Mouse (Mus musculus): Measurements from ENCODE around the gene Lrp1. TPM values are rescaled to one million over a fixed set of nuclear protein-coding genes. Genes with fewer than 3 reads are reported as not detected.
A peak's percentile ranks its signal among the peaks of the same experiment; 100 is the strongest.

Lrp1 gene
- polyA plus RNA-seq, 2 experiments: 146 to 261 TPM

- 3% methylated on average over 22 of the region's 23 CpGs for WGBS
- no peak overlapping the region for H3K27ac ChIP-seq (replicated peaks; ENCODE audit: low read depth, low read length)
- H3K9ac ChIP-seq (ENCODE audit: low read depth, low read length, severe bottlenecking): no peak overlapping the region
- peaks cover 39% of the 10 kb centered on the region for H3K4me1 ChIP-seq (ENCODE audit: control insufficient read depth, insufficient read depth, low read length)
- H3K36me3 ChIP-seq (ENCODE audit: control insufficient read depth, insufficient read depth, low read length): peaks cover 5% of the 10 kb centered on the region; the same call in 1 of the 2 replicates
- DNase-seq (ENCODE audit: low spot score) (no peak), ATAC-seq (ENCODE audit: low FRiP score, low read depth) (no peak)
- peaks cover 57% of the 10 kb centered on the region for H3K27me3 ChIP-seq (ENCODE audit: control insufficient read depth, insufficient read depth, low read length)
- peak overlapping the region; percentile 2; the same call in 1 of the 2 replicates for H3K4me2 ChIP-seq (replicated peaks; ENCODE audit: low read depth, low read length, severe bottlenecking)
- TF ChIP-seq POLR2A (IDR thresholded peaks at IDR 0.05; ENCODE audit: borderline replicate concordance, extremely low read depth, insufficient read depth, insufficient read length): no peak
- H3K9me3 ChIP-seq (ENCODE audit: control insufficient read depth, low read length): no peaks in the 10 kb centered on the region
- H3K4me3 ChIP-seq (replicated peaks; ENCODE audit: low read length): peak overlapping the region; percentile 4; the same call in 1 of the 2 replicates
Measured at GRCm38 (mm10) chr10:127524646-127525255, 96.2 kb downstream of the Lrp1 start.

- H3K9ac ChIP-seq (ENCODE audit: low read depth, low read length, severe bottlenecking): peak within 1 kb of the TSS; percentile 49
- peak within 1 kb of the TSS; percentile 49 for H3K4me3 ChIP-seq (replicated peaks; ENCODE audit: low read length)
- peaks cover 25% of the 10 kb centered on the region for H3K36me3 ChIP-seq (ENCODE audit: control insufficient read depth, insufficient read depth, low read length)
- H3K27me3 ChIP-seq (ENCODE audit: control insufficient read depth, insufficient read depth, low read length): peaks cover 31% of the 10 kb centered on the region
- ATAC-seq (ENCODE audit: low FRiP score, low read depth) (peak; percentile 76), DNase-seq (ENCODE audit: low spot score) (peak; percentile 98)
- peaks cover 27% of the 10 kb centered on the region for H3K4me1 ChIP-seq (ENCODE audit: control insufficient read depth, insufficient read depth, low read length)
- H3K4me2 ChIP-seq (replicated peaks; ENCODE audit: low read depth, low read length, severe bottlenecking): peak within 1 kb of the TSS; percentile 81
- TF ChIP-seq POLR2A (IDR thresholded peaks at IDR 0.05; ENCODE audit: borderline replicate concordance, extremely low read depth, insufficient read depth, insufficient read length): no peak
- no peaks in the 10 kb centered on the region for H3K9me3 ChIP-seq (ENCODE audit: control insufficient read depth, low read length)
- H3K27ac ChIP-seq (replicated peaks; ENCODE audit: low read depth, low read length): no peak within 1 kb of the TSS
- under 1% methylated on average over 21 of the region's 21 CpGs for WGBS
Measured at GRCm38 (mm10) chr10:127522088-127522581, 98.8 kb downstream of the Lrp1 start, which contains the start of gene Shmt2. Shmt2 (minus strand) TSS chr10:127522444.

- Histone ChIP-seq H3K4me2 (replicated peaks; ENCODE audit: low read depth, low read length, severe bottlenecking) (peak overlapping the region; percentile 81), H3K9ac (ENCODE audit: low read depth, low read length, severe bottlenecking) (peak overlapping the region; percentile 49), H3K9me3 (ENCODE audit: control insufficient read depth, low read length) (no peaks in the 10 kb centered on the region), H3K27ac (replicated peaks; ENCODE audit: low read depth, low read length) (no peak overlapping the region), H3K4me3 (replicated peaks; ENCODE audit: low read length) (peak overlapping the region; percentile 49), H3K4me1 (ENCODE audit: control insufficient read depth, insufficient read depth, low read length) (peaks cover 32% of the 10 kb centered on the region), H3K36me3 (ENCODE audit: control insufficient read depth, insufficient read depth, low read length) (peaks cover 26% of the 10 kb centered on the region), H3K27me3 (ENCODE audit: control insufficient read depth, insufficient read depth, low read length) (peaks cover 27% of the 10 kb centered on the region)
- TF ChIP-seq POLR2A (IDR thresholded peaks at IDR 0.05; ENCODE audit: borderline replicate concordance, extremely low read depth, insufficient read depth, insufficient read length): no peak
- DNase-seq (ENCODE audit: low spot score) (no peak), ATAC-seq (ENCODE audit: low FRiP score, low read depth) (peak; percentile 2; the same call in 1 of the 2 replicates)
- 6% methylated on average over 12 of the region's 12 CpGs for WGBS
Measured at GRCm38 (mm10) chr10:127521611-127522080, 99.3 kb downstream of the Lrp1 start.

GRCm38 (mm10) chr10:127520714-127521357 is 100.1 kb downstream of the Lrp1 start:
- H3K27ac ChIP-seq (replicated peaks; ENCODE audit: low read depth, low read length): no peak overlapping the region
- DNase-seq (ENCODE audit: low spot score) (no peak), ATAC-seq (ENCODE audit: low FRiP score, low read depth) (no peak)
- peak overlapping the region; percentile 81 for H3K4me2 ChIP-seq (replicated peaks; ENCODE audit: low read depth, low read length, severe bottlenecking)
- 85% methylated on average over 20 of the region's 20 CpGs for WGBS
- TF ChIP-seq POLR2A (IDR thresholded peaks at IDR 0.05; ENCODE audit: borderline replicate concordance, extremely low read depth, insufficient read depth, insufficient read length): no peak
- no peaks in the 10 kb centered on the region for H3K9me3 ChIP-seq (ENCODE audit: control insufficient read depth, low read length)
- peaks cover 26% of the 10 kb centered on the region for H3K36me3 ChIP-seq (ENCODE audit: control insufficient read depth, insufficient read depth, low read length)
- peaks cover 25% of the 10 kb centered on the region for H3K27me3 ChIP-seq (ENCODE audit: control insufficient read depth, insufficient read depth, low read length)
- peak overlapping the region; percentile 49 for H3K9ac ChIP-seq (ENCODE audit: low read depth, low read length, severe bottlenecking)
- peaks cover 28% of the 10 kb centered on the region for H3K4me1 ChIP-seq (ENCODE audit: control insufficient read depth, insufficient read depth, low read length)
- H3K4me3 ChIP-seq (replicated peaks; ENCODE audit: low read length): peak overlapping the region; percentile 49; the same call in 1 of the 2 replicates

- Histone ChIP-seq H3K9ac (ENCODE audit: low read depth, low read length, severe bottlenecking) (no peak overlapping the region), H3K4me1 (ENCODE audit: control insufficient read depth, insufficient read depth, low read length) (peaks cover 25% of the 10 kb centered on the region), H3K36me3 (ENCODE audit: control insufficient read depth, insufficient read depth, low read length) (peaks cover 26% of the 10 kb centered on the region), H3K9me3 (ENCODE audit: control insufficient read depth, low read length) (no peaks in the 10 kb centered on the region), H3K27me3 (ENCODE audit: control insufficient read depth, insufficient read depth, low read length) (peaks cover 25% of the 10 kb centered on the region), H3K27ac (replicated peaks; ENCODE audit: low read depth, low read length) (no peak overlapping the region), H3K4me2 (replicated peaks; ENCODE audit: low read depth, low read length, severe bottlenecking) (no peak overlapping the region), H3K4me3 (replicated peaks; ENCODE audit: low read length) (no peak overlapping the region)
- 94% methylated on average over 36 of the region's 37 CpGs for WGBS
- TF ChIP-seq POLR2A (IDR thresholded peaks at IDR 0.05; ENCODE audit: borderline replicate concordance, extremely low read depth, insufficient read depth, insufficient read length): no peak
- ATAC-seq (ENCODE audit: low FRiP score, low read depth) (no peak), DNase-seq (ENCODE audit: low spot score) (no peak)
Measured at GRCm38 (mm10) chr10:127519903-127520713, 100.8 kb downstream of the Lrp1 start.
